Mouse (Mus musculus) T-helper 2 cell (primary cell): ENCODE data around the gene Them5.

Experiments
- in situ Hi-C: fragments of 300-600 bp; cut with MboI, MseI; formaldehyde crosslinking; loops from one replicate; pipeline ENCODE4 v1.15.1; 2025; ENCODE audit warnings: high pct_unique_total_duplicates

Gene Them5

GRCm38 (mm10) chr3:94371637-94372036, 29.7 kb downstream of the Them5 start:
- in situ Hi-C loops, result no loop called here

GRCm38 (mm10) chr3:94372038-94372437, 30.1 kb downstream of the Them5 start:
- in situ Hi-C loops, result no loop called here

- in situ Hi-C loops, result no loop called here
Measured at GRCm38 (mm10) chr3:94372641-94373040, 30.7 kb downstream of the Them5 start, which contains the start of gene Rorc. Rorc (plus strand) TSS chr3:94372794.

- in situ Hi-C loops, result no loop called here
Measured at GRCm38 (mm10) chr3:94373090-94373489, 31.2 kb downstream of the Them5 start.

DNA sequence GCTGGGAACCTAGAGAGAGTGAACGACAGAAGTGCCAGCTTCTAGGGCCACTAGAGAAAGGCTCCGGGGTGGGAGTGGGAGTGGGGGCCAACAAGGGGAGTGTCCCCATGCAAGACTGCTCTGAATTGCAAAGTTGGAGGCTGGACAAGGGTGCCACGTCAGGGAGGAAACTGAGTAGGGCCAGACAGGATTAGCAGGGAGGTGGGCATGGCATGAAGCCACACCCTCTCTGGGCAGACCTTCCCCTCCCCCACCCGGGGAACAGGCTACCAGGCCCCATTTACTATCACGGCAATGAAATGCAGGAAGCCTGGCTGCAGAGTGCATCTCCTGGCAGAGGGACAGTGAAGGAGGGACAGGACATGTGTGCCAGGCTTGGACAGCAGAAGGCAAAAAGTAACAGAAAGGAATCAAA, 31.7 kb downstream of the Them5 start:
- in situ Hi-C loops, result no loop called here

DNA sequence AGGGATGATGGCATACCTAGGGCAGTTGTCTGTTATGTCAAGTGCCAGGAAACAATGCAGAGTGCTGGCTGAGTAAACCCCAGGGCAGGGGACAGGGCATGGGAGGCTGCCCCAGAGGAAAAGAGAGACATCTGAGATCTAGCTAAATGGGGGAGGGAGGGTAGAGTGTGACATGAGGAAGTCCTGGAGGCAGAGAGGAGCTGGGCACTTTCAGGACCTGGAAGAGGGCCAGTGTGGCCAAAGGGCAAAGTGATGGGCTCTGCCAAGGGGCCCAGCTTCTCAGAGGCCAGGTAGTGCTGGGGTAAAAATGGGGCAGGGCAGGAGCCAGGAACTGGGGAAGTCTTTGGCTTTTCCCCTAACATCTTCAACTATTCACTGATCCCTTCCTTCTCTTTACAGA, 32.7 kb downstream of the Them5 start:
- in situ Hi-C loops, result no loop called here

- in situ Hi-C loops, result no loop called here
Measured at GRCm38 (mm10) chr3:94375146-94375545, 33.2 kb downstream of the Them5 start.

GRCm38 (mm10) chr3:94375861-94376260, 34.0 kb downstream of the Them5 start:
- in situ Hi-C loops, result no loop called here

DNA sequence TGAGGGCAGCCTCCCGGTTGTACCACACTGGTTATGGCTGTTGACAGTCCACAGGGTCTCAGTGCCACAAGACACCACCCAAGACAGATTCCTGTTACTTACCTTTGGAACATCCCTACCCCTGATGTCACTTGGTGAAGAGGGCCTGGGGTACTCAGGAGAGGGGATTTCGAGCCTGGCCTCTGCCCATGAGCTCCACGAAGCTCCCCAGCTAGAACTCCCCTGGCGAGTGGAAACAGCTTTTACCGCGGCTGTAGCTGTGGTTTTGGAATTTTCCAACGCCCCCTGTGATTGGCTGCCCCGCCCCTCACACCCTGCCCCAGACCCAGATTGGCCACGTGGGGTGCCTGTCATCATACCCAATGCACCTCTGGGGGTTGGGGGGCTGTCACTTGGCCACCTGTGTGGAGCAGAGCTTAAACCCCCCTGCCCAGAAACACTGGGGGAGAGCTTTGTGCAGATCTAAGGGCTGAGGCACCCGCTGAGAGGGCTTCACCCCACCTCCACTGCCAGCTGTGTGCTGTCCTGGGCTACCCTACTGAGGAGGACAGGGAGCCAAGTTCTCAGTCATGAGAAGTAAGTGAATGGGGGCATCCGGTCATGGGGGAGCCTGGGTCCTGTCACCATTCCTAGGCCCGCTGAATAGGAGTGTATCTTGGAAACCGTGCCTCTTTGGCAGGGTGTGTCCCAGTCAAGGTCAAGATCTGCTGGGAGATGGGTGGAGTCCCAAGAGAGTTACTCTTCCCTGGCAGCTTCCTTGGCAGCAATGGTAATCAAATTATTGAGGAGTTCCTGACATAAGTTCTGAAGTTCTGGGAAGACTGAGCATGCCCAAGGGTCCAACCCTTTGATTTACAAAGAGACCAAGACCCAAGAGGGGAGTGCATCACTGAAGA, 35.4 kb downstream of the Them5 start:
- in situ Hi-C loops, result no loop called here

DNA sequence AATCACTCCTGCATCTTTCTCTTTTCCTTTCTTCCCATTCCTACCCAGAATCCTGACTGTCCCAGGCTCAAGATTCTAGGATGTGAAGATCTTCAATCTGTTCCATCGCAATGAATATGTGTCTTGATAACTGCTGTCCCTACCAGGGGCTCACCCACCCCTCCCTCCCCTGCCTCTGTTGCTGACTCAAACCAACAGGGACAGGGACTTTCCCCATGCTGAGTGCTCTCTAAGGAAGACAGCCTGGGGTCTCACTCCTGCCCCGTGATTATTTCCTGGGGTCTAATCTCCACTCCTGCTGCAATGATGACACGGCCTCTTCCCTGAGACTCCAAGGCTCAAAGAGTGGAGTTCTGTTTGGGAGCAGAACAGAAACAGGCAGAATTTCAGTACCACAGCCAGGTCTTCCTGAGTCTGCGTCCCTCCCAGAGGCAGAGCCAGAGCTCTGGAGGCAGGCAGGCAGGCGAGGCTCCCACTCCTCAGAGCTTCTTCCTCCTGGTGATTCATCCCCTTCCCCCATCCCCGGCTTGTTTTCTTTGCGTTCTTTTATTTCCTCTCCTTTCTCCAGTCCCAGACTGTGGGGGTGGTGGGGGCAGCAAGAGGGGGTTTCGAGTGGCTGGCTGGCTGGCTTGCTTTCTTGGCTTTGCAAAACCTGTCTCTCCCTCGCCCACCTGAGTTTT, 38.1 kb downstream of the Them5 start:
- in situ Hi-C loops, result no loop called here

DNA sequence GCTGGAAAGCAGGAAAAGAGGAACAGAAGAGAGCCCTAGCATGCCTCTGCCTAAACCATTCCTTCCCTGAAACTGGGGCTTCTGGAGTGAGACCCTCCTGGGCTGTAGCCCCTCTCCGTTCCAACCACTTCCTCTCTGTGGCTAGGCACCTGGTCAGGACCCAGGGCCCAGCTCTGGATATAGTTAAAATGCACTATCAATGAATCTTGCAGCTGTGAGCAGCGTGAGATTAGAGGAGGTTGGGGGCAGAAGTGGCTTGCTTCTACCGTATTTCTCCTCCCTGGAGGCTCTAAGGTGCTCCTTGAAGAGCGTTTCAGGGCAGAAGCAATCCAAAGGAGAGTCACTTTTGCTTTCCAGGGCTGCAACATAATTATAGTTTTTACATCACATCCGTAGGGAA, 40.4 kb downstream of the Them5 start:
- in situ Hi-C loops, result no loop called here

DNA sequence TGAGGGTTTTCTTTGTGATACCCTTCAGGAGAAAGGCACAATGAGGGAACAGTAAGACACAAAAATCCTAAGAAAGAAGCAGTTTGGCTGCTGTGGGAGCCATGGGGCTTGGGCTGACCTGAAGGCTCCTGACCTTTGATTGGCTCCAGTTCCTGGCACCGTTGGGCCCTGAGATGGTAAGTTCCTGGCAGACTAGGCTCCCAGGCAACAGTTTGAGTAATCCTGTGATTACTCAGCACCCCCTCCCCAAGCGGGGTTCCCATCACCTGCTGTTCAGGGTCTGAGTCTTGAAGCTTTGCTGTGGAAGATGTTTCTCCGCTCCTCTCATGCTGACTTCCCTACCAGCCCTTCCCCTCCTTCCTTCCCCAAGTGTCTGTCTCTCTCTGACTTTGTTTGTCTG, 41.6 kb downstream of the Them5 start:
- in situ Hi-C loops, result no loop called here

GRCm38 (mm10) chr3:94386671-94387070, 44.8 kb downstream of the Them5 start:
- in situ Hi-C loops, result no loop called here

DNA sequence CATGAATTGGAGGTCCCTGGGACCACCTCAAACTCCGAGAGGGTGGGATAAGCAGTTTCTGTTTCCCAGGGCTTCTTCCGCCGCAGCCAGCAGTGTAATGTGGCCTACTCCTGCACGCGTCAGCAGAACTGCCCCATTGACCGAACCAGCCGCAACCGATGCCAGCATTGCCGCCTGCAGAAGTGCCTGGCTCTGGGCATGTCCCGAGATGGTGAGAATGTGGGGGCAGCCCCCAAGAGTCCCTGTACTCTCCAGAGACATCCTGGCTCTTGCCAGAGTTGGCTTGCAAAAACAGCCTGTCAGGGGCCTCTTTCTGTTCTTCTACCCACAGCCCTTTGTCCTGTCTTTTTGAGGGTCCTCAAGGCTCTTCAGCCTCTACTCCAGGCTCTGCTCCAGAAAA, 45.5 kb downstream of the Them5 start:
- in situ Hi-C loops, result no loop called here

DNA sequence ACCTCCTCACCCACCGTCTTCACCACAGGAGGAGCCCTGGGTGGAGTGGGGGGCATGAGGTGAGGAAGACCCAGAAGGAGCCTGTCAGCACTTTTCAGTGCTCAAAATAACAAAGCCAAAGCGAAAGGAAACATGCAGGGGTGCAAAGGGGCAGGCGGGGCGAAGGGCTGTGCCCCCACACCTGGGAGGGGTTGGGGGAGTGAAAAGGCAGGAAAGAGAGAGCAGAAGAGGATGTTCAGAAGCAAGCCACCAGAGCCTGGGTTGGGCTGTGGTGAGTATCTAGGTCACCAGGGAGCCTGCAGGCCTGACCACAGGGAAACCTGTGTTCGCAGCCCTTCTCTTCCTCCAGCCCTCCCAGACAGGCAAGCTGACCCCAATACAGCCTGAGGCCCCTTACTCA, 46.1 kb downstream of the Them5 start:
- in situ Hi-C loops, result no loop called here

DNA sequence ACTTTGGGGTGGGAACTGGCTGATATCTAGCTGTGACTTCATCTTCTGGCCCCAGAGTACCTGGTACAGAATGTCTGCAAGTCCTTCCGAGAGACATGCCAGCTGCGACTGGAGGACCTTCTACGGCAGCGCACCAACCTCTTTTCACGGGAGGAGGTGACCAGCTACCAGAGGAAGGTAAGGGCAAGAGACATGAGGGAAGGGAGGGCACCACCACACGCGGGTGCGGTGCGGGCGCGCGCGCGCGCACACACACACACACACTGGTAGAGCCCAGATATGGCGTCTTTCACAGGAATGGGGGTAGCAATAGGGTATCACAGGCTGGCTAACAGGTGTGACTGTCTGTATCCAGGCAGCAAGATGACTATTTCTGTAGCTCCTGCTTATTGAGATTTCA, 47.5 kb downstream of the Them5 start:
- in situ Hi-C loops, result no loop called here

DNA sequence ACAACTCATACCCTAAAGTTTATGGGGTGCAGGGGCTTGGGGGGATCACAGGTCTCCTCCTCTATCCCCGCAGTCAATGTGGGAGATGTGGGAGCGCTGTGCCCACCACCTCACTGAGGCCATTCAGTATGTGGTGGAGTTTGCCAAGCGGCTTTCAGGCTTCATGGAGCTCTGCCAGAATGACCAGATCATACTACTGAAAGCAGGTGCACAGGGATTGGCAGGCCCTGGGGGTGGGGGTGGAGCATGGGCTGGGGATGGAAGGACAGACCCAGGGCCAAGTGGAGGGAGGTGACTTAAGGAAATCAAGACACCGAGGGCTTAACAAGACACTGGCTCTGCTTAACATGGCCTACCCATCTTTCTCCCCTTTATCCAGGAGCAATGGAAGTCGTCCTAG, 49.1 kb downstream of the Them5 start:
- in situ Hi-C loops, result no loop called here

DNA sequence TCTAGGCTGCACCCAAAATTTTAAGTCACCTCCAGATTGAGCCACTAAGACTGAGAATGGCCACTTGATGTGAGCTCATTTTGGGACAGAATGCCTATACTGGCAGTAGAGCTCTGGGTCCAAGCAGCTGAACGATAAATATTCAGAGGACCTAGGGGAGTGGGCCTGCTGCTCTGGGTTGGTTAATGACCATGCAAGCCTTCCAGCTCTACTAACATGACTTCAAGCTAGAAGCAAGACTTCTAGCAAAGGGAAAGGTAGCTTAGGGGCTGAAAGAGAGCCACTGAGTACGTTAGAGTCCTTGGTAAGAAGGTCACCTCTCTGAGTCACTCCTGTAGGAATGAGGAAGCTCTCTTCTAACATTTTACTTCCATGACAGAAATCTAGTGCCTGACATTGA, 50.2 kb downstream of the Them5 start:
- in situ Hi-C loops, result no loop called here

GRCm38 (mm10) chr3:94393049-94393448, 51.1 kb downstream of the Them5 start:
- in situ Hi-C loops, result no loop called here

DNA sequence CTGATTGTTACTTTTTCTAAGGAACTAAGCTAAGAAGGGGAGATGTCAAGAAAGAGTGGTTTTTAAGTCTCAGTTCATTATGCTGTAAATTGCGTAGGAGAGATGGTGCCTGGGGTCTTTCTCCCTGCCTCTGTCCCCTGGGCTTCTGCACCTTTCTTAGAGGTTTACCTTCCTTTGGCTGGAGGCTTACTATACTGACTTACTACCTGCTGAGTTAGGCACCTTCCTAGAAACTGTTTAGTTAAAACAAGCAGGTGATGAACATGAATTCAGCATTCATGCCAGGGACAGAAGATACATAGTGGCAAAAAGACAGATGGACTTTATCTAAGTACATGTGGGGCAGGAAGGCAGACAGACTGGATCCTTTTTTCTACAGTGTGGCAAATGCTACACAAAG, 54.4 kb downstream of the Them5 start:
- in situ Hi-C loops, result no loop called here

- in situ Hi-C loops, result no loop called here
Measured at GRCm38 (mm10) chr3:94396851-94397250, 55.0 kb downstream of the Them5 start.
